Mouse (Mus musculus): Measurements from ENCODE around the gene Fxyd4. TPM values are rescaled to one million over a fixed set of nuclear protein-coding genes. Genes with fewer than 3 reads are reported as not detected.

Fxyd4 gene
- total and polyA plus RNA-seq, 2 experiments: 0.18 TPM; not detected in 1

DNA sequence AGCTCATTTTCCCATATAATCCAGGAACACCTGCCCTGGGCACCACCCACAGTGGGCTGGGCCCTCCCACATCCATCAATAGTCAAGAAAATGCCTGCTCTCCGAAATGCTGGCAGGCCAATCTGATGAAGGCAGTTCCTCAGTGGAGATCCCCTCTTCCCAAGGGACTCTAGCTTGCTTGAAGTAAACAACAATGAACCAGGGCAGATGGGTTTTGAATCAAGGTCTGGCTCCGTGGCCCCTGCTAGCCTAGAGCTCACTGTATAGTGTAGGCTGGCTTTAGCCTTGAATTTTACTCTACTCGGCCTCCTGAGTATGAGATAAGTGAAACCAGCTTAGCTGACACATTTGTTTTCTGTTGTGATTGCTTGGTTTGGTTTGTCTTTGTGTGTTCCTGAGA, 45.1 kb downstream of the Fxyd4 start:
- Histone ChIP-seq H3K27me3 (ENCODE audit: control insufficient read depth, insufficient read depth, low read length) (no peaks in the 10 kb centered on the region), H3K4me3 (ENCODE audit: insufficient read depth, low read depth, low read length) (no peak overlapping the region), H3K4me1 (ENCODE audit: control insufficient read depth, insufficient read depth, low read length) (peaks cover 9% of the 10 kb centered on the region), H3K9ac (ENCODE audit: low read depth, low read length) (no peak overlapping the region), H3K79me2 (ENCODE audit: control insufficient read depth, insufficient read depth, low read length) (no peaks in the 10 kb centered on the region), H3K36me3 (ENCODE audit: control insufficient read depth, insufficient read depth, low read length) (no peaks in the 10 kb centered on the region), H3K27ac (replicated peaks; ENCODE audit: insufficient read depth, low read depth, low read length) (no peak overlapping the region)
- DNase-seq (ENCODE audit: extremely low read depth, low read depth, low spot score): no peak
- 88% methylated on average over 3 of the region's 3 CpGs for whole genome bisulfite sequencing
- no peak for TF ChIP-seq CTCF (IDR thresholded peaks at IDR 0.05; ENCODE audit: low read depth, low read length)
- no peak for TF ChIP-seq POLR2A (IDR thresholded peaks at IDR 0.05; ENCODE audit: extremely low read depth, insufficient read depth, low read length)

DNA sequence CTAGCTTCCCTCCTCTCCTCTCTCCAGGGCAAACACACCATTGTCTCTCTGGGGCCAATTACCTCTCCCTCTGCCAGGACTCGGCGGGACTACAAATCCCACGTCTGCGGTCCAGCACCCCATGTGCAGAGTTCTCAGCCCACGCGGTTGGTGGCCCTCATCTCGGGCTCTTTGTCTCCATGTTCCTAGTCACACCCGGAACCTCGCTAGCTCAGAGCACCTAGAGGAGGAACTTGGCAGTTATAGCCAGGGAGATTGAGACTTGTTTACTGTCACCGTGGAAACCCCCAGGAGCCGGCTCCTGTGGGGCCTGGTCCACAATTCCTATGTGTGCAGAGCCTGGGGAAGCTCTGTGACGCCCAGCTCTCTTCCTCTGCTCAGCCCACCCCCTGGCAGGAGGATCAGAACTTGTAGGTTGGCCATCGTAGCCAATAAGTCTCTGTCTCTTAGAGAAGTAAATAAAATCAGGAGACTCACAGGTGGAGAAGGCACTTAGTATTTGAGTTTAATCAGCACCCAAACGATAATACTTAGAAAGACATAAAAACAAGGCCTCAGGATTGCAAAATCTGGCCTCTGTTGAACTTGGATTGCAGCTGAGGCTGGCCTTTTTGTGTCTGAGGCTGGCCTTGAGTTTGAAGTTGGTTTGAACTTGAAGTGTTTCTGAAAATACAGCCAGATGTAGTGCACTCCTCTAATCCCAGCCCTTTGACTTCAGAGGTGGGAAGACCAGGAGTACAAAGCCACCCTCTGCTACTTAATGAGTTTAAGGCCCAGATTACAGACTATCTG, 45.9 kb downstream of the Fxyd4 start:
- Histone ChIP-seq H3K27ac (replicated peaks; ENCODE audit: insufficient read depth, low read depth, low read length) (peak overlapping the region; percentile 82), H3K27me3 (ENCODE audit: control insufficient read depth, insufficient read depth, low read length) (no peaks in the 10 kb centered on the region), H3K9ac (ENCODE audit: low read depth, low read length) (peak overlapping the region; percentile 39; the same call in 1 of the 2 replicates)

DNA sequence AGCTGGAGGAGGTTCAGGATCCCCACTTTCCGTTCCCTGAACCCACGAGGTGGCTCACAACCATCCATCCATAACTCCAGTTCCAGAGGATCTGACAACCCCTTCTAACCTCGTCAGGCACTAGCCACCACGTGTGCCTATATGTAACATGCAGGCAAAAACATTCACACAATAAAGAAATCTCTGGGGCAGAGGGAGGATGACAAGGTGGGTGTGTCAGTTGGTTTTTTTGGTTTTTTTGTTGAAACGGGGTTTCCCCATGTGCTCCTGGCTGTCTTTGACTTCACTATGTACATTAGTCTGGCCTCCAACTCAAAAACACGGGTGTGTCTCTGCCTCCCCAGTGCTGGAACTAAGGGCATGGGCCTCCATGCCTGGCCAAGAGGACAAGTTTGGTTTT, 47.2 kb downstream of the Fxyd4 start:
- no peak for TF ChIP-seq POLR2A (IDR thresholded peaks at IDR 0.05; ENCODE audit: extremely low read depth, insufficient read depth, low read length)
- TF ChIP-seq CTCF (IDR thresholded peaks at IDR 0.05; ENCODE audit: low read depth, low read length): no peak

More for the DNA sequence above, 45.9 kb downstream of the Fxyd4 start:
- Histone ChIP-seq H3K4me1 (ENCODE audit: control insufficient read depth, insufficient read depth, low read length) (peaks cover 9% of the 10 kb centered on the region), H3K79me2 (ENCODE audit: control insufficient read depth, insufficient read depth, low read length) (no peaks in the 10 kb centered on the region), H3K36me3 (ENCODE audit: control insufficient read depth, insufficient read depth, low read length) (no peaks in the 10 kb centered on the region), H3K4me3 (ENCODE audit: insufficient read depth, low read depth, low read length) (no peak overlapping the region)
- TF ChIP-seq POLR2A (IDR thresholded peaks at IDR 0.05; ENCODE audit: extremely low read depth, insufficient read depth, low read length): no peak
- TF ChIP-seq CTCF (IDR thresholded peaks at IDR 0.05; ENCODE audit: low read depth, low read length): no peak
- DNase-seq (ENCODE audit: extremely low read depth, low read depth, low spot score): peak; percentile 80
- 41% methylated on average over 14 of the region's 14 CpGs for WGBS

DNA sequence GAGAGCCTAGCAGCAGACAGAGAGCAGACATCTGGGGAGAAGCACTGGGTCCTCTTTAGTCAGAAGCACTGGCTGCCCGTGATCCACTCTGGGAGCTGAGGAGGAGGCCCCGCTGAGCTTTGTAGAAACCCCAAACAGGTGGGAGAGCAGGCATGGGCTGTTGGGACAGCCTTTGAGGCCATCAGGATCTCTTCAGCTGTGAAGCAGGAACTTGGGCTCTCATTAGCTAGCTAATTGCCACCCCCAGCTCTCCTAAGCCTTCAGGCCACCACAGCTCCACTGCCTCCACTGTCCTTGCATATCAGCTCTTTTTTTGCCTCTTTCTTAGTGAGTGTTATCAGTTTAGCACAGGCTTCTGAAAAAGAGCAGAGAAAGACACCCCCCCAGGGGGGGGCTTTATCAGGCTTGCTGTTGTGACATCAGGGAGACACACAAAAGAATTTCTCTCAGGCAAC, 48.8 kb downstream of the Fxyd4 start:
- H3K9ac ChIP-seq (ENCODE audit: low read depth, low read length): no peak overlapping the region
- peaks cover 9% of the 10 kb centered on the region for H3K4me1 ChIP-seq (ENCODE audit: control insufficient read depth, insufficient read depth, low read length)
- no peak overlapping the region for H3K4me3 ChIP-seq (ENCODE audit: insufficient read depth, low read depth, low read length)
- no peak for DNase-seq (ENCODE audit: extremely low read depth, low read depth, low spot score)
- H3K27ac ChIP-seq (replicated peaks; ENCODE audit: insufficient read depth, low read depth, low read length): no peak overlapping the region
- no peaks in the 10 kb centered on the region for H3K27me3 ChIP-seq (ENCODE audit: control insufficient read depth, insufficient read depth, low read length)
- H3K79me2 ChIP-seq (ENCODE audit: control insufficient read depth, insufficient read depth, low read length): no peaks in the 10 kb centered on the region
- WGBS: 90% methylated on average over 2 of the region's 2 CpGs
- peaks cover 2% of the 10 kb centered on the region; the same call in 1 of the 2 replicates for H3K36me3 ChIP-seq (ENCODE audit: control insufficient read depth, insufficient read depth, low read length)
- no peak for TF ChIP-seq POLR2A (IDR thresholded peaks at IDR 0.05; ENCODE audit: extremely low read depth, insufficient read depth, low read length)
- TF ChIP-seq CTCF (IDR thresholded peaks at IDR 0.05; ENCODE audit: low read depth, low read length): no peak

More for the DNA sequence above, 47.2 kb downstream of the Fxyd4 start:
- Histone ChIP-seq H3K9ac (ENCODE audit: low read depth, low read length) (no peak overlapping the region), H3K27me3 (ENCODE audit: control insufficient read depth, insufficient read depth, low read length) (no peaks in the 10 kb centered on the region), H3K36me3 (ENCODE audit: control insufficient read depth, insufficient read depth, low read length) (0 out of 2 replicates have a peak, but pooled peaks cover 2% of the 10 kb centered on the region), H3K27ac (replicated peaks; ENCODE audit: insufficient read depth, low read depth, low read length) (no peak overlapping the region), H3K4me3 (ENCODE audit: insufficient read depth, low read depth, low read length) (no peak overlapping the region), H3K4me1 (ENCODE audit: control insufficient read depth, insufficient read depth, low read length) (peaks cover 9% of the 10 kb centered on the region), H3K79me2 (ENCODE audit: control insufficient read depth, insufficient read depth, low read length) (no peaks in the 10 kb centered on the region)
- WGBS: 87% methylated on average over 6 of the region's 6 CpGs
- DNase-seq (ENCODE audit: extremely low read depth, low read depth, low spot score): no peak

DNA sequence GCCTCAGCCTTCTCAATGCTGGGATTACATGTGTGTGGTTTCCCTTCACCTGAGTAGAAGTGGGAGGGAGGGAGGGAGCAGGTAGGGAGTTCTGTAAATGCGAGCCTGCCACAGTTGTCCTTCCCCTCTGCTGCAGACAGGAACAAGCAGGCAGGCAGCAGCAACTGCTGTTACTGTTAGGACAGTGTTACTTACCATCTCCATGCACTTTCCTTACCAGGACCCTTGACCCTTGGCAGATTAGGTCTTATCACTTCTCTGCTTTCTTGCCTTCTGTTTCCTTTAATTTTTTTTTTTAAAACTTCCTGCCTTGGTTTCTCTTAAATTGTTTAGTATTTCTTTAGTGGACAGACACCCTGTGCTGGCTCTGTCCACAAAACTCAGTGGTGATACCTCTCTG, 49.5 kb downstream of the Fxyd4 start:
- Histone ChIP-seq H3K36me3 (ENCODE audit: control insufficient read depth, insufficient read depth, low read length) (peaks cover 2% of the 10 kb centered on the region; the same call in 1 of the 2 replicates), H3K79me2 (ENCODE audit: control insufficient read depth, insufficient read depth, low read length) (no peaks in the 10 kb centered on the region), H3K4me3 (ENCODE audit: insufficient read depth, low read depth, low read length) (no peak overlapping the region), H3K27ac (replicated peaks; ENCODE audit: insufficient read depth, low read depth, low read length) (no peak overlapping the region), H3K9ac (ENCODE audit: low read depth, low read length) (no peak overlapping the region), H3K4me1 (ENCODE audit: control insufficient read depth, insufficient read depth, low read length) (peaks cover 9% of the 10 kb centered on the region), H3K27me3 (ENCODE audit: control insufficient read depth, insufficient read depth, low read length) (no peaks in the 10 kb centered on the region)
- TF ChIP-seq POLR2A (IDR thresholded peaks at IDR 0.05; ENCODE audit: extremely low read depth, insufficient read depth, low read length) (no peak), CTCF (IDR thresholded peaks at IDR 0.05; ENCODE audit: low read depth, low read length) (no peak)
- WGBS: 75% methylated on average over 1 of the region's 1 CpGs
- no peak for DNase-seq (ENCODE audit: extremely low read depth, low read depth, low spot score)

DNA sequence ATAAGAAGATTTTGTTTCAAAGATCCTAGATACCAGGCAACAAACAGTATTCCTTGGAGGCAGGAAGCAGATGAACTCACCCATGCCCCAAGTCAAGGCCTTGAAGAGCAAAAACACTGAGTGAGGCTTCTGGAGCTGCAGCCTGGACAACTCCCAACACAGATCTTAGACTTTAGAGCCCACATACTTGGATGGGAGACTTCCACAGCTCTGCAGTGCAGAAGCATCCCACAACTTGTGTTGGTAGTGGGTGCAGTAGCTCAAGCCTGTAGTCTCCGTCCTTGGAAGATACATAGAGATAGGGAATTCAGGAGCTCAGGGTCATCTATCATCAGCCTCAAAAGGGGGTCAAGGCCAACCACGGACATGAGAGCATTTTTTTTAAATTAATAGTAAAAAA, 51.5 kb downstream of the Fxyd4 start:
- Histone ChIP-seq H3K79me2 (ENCODE audit: control insufficient read depth, insufficient read depth, low read length) (no peaks in the 10 kb centered on the region), H3K27me3 (ENCODE audit: control insufficient read depth, insufficient read depth, low read length) (no peaks in the 10 kb centered on the region), H3K27ac (replicated peaks; ENCODE audit: insufficient read depth, low read depth, low read length) (no peak overlapping the region), H3K9ac (ENCODE audit: low read depth, low read length) (no peak overlapping the region), H3K4me3 (ENCODE audit: insufficient read depth, low read depth, low read length) (no peak overlapping the region), H3K36me3 (ENCODE audit: control insufficient read depth, insufficient read depth, low read length) (peaks cover 2% of the 10 kb centered on the region; the same call in 1 of the 2 replicates), H3K4me1 (ENCODE audit: control insufficient read depth, insufficient read depth, low read length) (peaks cover 4% of the 10 kb centered on the region)
- 74% methylated on average over 2 of the region's 2 CpGs for WGBS
- DNase-seq (ENCODE audit: extremely low read depth, low read depth, low spot score): no peak
- no peak for TF ChIP-seq CTCF (IDR thresholded peaks at IDR 0.05; ENCODE audit: low read depth, low read length)
- TF ChIP-seq POLR2A (IDR thresholded peaks at IDR 0.05; ENCODE audit: extremely low read depth, insufficient read depth, low read length): no peak

Other genes with a start within 250 kb of the Fxyd4 start
- gene Zfp637, start 96.5 kb downstream of the Fxyd4 start, total RNA-seq (2014; rRNA removed): 14.1 and 19.6 TPM in 2 replicates
- 16.4 and 27.6 TPM in 2 replicates for gene Zfp637, start 96.5 kb downstream of the Fxyd4 start, polyA plus RNA-seq (2012; rRNA removed)
- 0.07 and 0.09 TPM in 2 replicates for gene Zfp239, start 75.6 kb downstream of the Fxyd4 start, total RNA-seq (2014; rRNA removed)
- gene Zfp239, start 75.6 kb downstream of the Fxyd4 start, polyA plus RNA-seq (2012; rRNA removed): 0.05 TPM in 1 of 2 replicates, not detected in the other
- gene Hnrnpf, start 37.4 kb downstream of the Fxyd4 start, total RNA-seq (2014; rRNA removed): 188 and 197 TPM in 2 replicates
- 88.2 and 89.3 TPM in 2 replicates for gene Hnrnpf, start 37.4 kb downstream of the Fxyd4 start, polyA plus RNA-seq (2012; rRNA removed)
- 0.07 TPM in 1 of 2 replicates, not detected in the other for gene Rasgef1a, start 73.7 kb upstream of the Fxyd4 start, total RNA-seq (2014; rRNA removed)
- 0.06 TPM in 1 of 2 replicates, not detected in the other for gene Rasgef1a, start 73.7 kb upstream of the Fxyd4 start, polyA plus RNA-seq (2012; rRNA removed)
- 8.1 and 8.7 TPM in 2 replicates for gene Csgalnact2, start 201.4 kb upstream of the Fxyd4 start, total RNA-seq (2014; rRNA removed)
- 1.1 and 1.2 TPM in 2 replicates for gene Csgalnact2, start 201.4 kb upstream of the Fxyd4 start, polyA plus RNA-seq (2012; rRNA removed)

All from liver, adult 2 months (tissue).